Mouse (Mus musculus) R1 (cell line): ENCODE results near the gene Msh5.
A peak's percentile ranks its signal among the peaks of the same experiment; 100 is the strongest.

Source experiments
- DNase-seq: peaks from one replicate; pipeline ENCODE4 v3.0.0-alpha.2; 2018; ENCODE audit warnings: low read depth, low spot score

Gene Msh5

DNA sequence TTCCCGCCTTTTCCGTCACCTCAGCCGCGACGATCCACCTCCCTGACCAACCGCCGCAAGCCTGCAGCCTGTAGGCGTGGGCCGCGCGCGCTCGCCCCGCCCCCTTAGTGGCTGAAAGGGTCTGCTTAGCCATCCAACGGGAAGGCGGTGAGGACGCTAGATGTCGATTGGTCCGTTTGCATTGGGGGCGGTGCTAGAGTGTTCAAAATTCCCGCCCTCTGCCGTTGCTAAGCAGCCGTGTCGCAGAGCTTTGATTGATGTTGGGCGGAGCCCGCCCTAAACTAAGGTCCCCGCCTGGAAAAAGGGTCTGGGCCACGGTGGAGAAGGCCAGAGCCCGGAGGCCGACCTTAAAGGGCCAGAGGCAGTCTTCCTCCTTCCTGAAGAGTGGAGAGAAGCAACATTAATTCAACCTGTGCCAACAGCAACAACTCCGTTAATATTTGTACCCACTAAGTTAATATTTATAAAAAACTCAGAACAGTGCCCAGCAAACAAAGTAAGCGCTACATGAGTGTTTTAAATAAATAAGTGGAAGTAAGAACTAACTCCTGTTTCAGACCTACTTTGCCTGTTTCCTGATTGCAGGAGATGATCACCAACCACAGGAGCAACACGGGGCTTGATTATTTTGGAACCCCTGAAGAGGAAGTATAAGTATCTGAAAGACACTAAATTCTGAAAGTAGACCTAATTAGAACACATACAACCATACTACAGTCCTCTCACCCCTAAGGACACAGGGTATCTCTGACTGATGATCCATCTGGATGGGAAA lies at the start of gene Msh5:
Msh5 (minus strand) TSS at position 65 of the 775 bp plus-strand sequence.
- DNase-seq = peak; percentile 100

DNA sequence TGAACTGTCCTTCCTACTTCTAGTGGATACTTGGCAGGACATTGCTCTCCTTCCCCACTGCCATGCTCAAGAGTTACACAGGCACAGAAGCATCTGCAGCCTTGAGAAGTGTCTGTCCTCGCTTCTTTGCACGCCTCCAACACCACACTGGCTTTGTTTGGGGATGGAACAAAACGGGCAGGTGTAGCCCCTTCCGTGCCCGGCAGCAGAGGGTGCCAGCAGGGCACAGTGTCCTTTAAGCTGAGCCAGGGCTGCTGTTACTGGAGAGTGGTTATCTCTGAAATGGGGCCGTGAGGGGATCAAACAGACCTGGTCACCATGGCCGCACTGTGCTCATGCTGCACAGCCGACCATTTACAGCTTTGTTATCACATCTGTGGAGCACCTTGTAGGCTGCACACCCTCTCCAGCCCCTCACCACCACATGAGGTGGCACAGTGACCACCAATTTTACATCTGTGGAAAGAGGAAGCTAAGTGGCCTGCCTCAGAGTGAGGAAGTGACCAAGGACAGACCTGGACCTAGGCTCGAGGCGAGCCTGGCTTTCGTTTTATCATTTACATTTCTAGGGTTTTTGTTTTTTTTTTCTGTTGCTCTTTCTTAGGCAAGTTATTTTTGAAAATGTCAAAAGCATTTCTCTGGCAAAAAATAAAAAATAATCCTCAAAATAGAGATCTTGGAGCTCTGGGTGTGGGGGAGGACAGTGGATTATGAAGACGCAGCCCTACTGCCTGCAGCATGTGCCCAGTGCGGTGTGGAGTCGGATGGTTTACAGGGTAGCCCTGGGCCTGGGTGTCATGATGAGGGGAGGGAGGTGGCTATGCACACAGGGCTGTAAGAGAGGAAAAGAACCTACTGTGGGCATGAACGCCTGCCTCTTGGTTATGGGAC lies 48.2 kb upstream of the Msh5 start:
- DNase-seq = no peak

DNA sequence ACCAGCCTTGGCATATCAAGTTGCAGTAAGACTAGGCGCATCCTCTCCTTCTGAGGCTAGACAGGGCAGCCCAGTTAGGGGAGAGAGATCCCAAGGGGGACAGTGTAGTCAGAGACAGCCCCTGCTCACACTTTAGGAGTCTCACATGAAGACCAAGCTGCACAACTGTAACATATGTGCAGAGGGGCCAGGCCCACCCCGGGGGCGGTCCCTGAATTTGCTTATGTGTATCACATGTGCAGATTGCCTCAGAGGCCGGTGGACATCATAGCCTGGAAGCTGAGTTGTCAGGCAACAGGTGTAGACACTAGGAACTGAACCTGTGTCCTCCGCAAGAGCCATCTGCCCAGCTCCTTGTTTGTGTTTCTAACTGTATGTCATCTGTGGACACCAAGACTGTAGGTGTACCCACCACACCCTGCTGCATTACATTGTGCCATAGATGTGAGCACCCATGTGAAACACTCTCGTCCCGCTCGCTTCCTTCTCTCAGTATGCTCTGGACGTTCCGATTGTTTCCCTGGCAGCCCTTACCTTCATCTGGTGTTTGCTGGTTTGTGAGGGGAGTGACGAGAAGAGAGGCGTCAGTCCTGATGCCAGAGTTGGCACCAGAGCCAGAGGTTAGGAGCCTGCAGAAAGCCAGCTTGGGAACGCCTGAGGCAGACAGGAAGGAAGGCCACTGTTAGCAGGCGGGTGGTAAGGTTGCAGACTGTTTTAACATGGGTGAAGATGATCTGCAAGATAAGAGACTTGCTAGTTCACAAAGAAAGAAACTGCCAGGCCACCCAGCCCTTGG lies 46.1 kb upstream of the Msh5 start:
- DNase-seq = no peak

DNA sequence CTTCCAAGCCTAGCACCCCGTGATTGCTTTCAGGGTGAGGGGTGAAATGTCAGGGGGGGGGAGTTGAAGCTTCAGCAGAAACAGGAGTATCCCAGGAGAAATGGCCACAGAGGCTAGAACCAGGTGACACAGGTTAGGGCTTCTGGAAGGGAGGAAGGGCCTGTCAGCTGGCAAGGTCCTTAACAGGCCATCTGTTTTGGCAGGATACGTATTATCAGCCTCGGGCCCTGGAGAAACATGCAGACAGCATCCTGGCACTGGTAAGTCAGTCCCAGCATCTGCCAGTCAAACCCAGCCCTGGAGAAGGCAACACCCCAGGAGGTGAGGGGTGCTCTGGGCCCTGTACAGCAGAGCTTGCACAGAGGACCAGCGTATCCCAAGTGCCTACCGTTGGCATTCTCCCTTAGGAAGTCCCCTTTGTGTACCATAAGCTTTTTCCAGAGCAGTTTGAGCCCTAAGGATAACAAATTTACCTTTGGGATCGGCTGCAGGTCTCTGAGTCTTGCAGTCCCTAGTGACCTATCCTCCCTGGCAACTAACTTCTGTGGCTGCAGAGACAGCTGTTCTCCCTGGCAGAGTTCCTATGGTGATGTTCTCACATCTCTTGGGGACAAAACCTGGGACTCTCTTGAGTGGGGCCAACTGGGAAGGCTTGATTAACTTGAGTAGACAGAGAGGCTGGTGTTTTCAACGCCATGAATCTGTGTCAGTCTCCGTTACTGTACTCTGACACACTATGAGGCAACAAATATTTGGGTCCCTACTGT lies 43.8 kb upstream of the Msh5 start:
- no peak for DNase-seq

DNA sequence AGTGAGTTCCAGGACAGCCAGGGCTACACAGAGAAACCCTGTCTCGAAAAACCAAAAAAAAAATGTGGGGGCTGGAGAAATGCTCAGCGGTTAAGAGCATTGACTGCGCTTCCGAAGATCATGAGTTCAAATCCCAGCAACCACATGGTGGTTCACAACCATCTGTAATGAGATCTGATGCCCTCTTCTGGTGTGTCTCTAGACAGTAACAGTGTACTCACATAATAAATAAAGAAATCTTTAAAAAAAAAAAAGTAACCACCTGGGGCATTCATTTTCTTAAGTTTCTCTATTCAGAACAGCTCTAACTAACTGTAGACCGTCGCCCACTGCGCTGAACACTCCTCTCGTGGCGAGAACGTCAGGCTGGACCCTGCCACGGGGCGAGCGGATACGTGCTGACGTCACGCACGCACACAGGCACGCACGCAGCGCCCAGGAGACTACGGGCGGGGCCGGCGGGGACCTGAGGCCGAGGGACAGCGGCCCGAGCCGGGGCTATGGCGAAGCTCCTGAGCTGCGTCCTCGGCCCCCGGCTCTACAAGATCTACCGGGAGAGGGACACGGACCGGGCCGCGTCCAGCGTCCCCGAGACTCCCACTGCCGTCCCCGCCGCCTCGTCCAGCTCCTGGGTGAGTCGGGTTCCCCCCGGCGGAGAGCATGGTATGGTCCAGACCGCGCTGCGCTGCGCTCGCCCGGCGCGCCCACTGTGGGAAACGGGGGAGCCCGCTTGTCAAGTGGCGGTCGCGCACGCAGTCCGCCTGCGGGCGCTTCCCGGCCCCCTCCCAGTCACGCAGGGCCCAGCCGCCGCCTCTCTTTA lies 42.5 kb upstream of the Msh5 start, which contains the start of gene Abhd16a:
Abhd16a (plus strand) TSS at position 439 of the 820 bp plus-strand sequence.
- peak; percentile 95 for DNase-seq

DNA sequence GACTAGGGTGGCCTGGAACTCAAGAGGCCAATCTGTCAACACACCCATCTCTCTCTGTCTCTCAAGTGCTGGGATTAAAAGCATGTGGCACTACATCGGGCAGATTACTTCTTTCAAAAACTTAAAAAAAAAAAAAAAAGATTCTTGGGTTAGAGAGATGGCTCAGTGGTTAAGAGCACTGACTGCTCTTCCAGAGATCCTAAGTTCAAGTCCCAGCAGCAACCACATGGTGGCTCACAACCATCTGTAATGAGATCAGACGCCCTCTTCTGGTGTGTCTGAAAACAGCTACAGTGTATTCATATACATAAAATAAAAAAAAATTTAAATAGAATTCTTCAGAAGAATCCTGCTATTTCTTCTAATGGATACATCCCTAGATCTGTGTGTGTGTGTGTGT lies 41.6 kb upstream of the Msh5 start:
- DNase-seq = peak; percentile 46

DNA sequence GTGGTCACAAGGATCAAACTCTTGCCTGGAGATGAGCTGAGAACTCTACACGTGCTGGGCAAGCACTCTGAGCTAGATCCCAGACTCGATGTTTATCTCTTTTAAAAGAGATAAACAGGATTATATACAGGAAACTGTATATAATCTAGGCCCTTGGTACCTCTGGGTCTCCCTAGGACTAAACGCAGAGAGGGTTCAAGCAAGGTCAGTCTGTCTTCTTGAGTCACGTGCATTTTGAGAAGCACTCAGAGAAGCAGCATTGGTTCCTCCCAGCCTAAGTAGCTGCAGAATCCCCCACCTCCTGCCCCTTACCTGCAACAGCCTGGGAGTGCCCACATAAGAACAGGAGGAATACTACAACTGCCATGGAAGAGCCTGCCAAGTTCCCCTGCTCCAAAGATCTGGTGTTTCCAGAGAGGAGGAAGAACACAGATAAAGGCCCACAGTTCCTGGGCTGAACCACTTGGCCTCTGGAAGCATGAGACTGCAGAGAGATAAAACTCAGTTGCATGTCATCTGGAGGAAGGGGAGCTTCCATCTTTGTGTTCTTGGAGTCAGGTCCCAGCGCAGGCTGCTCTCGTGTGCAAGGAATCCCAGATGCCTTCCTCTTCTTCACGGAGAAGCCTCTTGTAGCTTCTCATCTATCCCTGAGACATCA lies 38.8 kb upstream of the Msh5 start, which contains the start of gene Ly6g6f:
Ly6g6f (minus strand) TSS at position 403 of the 658 bp plus-strand sequence.
- DNase-seq = no peak

DNA sequence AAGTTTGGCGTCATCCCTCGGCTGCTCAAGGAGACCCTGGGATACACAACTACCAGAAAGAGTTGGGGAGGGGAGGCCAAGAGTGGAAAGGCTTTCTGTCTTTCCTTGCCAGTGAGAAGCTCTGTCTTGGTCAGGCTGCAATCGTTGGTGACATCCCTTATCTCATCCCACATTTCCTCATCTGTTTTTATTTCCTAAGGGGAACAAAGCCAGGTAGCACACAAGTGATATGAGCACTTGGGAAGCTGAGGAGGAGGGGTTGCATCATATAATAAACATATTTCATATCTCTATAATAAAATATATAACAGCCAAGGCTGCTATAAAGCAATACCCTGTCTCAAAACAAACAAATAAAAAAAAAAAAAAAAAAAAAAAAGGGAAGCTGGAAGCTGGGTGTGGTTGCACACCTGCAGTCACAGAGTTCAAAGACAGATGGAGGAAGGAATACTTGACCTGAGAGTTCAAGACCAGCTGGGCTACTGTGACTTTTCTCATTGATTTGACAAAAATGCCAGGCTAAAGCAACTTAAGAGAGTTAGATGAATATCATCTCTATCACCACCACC lies 37.5 kb upstream of the Msh5 start:
- DNase-seq = no peak

DNA sequence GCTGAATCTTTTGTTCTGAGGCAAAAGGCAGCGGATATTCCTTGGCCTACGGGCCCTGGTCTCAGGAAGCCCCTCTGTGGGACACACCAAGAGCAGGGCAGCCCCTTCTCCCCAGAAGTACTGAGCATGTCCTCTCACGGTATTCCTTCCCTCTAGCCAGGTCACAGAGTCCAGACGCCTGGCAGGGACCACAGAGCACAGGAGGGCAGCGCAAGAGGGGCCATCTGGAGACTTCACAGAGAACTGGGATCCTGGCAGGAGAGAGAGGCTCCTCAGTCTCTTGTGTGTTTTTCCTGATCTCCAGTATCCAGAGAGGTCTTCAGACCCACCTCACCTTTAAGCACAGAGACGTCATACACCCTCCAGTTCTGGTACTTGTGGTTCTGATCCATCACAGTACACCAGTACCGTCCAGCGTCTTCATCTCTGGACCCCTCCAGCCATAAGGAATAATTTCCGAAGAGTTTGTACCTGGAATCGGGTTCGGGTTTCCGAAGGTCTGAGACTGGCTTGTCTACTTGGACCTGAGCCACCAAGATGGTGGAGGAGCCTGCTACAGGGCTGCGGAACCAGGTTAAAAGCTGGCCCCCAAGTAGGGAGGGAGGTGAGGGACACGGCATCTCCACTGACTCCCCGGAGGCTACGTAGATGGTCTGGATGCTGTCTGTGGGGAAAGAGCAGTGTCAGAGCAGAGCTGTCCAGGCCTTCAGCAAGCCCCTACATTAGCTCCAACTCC lies 36.5 kb upstream of the Msh5 start:
- DNase-seq = no peak

DNA sequence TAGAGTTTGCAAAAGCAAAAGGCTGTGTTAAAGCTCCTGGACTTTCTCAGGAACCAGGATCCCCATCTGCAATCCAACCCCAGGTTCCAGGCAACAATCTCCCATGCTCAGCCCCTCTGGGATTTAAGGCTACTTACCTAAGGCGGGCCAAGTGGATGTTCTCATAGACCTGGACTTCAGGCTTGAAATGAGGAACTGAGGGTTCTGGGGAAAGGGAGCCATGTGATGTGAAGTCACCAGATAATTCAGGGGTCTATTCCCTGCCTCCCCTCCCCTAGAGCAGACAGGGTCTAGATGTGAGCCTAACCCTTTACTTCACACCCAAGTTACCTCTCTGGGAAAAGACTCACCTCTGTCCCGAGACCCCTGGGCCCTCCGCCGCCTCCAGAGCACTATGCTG lies 34.2 kb upstream of the Msh5 start:
- DNase-seq = no peak

DNA sequence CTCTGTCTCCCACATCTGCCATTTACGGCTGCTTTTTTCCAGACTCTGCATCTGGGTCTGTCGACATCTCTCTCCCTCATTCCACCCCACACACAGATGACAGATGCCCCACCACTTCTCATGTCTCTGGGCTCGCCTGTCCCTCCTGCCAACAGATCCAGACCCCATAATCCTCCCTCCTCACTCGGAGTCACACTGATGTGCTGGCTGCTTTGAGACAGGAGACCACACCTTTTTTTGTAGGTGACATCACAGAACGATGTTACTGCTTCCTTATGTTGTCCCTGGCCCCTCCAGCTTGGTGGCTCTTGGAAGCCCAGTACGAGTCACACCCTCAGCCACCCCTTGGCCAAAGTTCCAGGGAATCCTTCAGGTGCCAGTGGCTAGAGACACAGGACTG lies 33.7 kb upstream of the Msh5 start:
- DNase-seq = no peak

DNA sequence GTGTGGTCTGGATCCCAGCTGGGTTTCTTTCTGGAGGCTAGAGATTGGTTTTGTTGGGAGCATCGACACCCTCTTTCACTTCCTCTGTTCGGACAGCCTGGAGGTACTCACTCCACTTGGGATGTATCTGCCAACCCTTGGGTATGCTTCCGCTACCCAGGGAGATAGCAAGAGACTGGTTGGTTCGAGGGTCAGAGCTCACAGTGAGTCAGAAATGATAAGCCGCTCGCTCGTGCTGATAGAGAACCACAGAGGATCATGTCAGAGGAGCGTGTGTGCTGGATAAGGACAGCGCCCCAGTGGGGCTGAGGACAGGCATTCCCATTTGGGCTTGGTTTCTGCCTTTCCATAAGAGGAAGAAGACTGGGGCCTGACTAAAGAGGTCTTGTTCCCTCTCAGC lies 33.2 kb upstream of the Msh5 start:
- no peak for DNase-seq

DNA sequence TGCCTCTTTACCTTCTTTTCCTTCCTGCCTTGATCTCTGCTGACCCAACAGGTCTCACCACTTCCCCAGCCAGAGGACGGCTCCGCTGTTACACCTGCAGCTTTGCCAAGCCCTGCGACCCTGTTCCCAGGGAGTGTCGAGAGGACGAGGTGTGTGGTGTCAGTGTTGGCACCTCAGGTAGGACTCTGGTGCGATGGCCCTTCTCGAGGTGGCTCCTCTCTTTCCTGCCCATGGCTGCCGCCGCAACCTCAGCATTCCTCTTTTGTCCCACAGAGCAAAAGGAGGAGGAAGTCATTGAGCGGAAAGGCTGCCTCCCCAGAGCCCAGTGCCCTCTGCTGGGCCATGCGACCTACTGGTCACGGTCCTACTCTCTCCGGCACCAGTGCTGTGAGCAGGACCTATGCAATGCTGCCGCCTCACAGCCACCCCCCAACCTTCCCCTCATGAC lies 31.3 kb upstream of the Msh5 start, which contains the start of gene Ly6g6d:
Ly6g6d (minus strand) TSS at position 280 of the 448 bp plus-strand sequence.
- no peak for DNase-seq

DNA sequence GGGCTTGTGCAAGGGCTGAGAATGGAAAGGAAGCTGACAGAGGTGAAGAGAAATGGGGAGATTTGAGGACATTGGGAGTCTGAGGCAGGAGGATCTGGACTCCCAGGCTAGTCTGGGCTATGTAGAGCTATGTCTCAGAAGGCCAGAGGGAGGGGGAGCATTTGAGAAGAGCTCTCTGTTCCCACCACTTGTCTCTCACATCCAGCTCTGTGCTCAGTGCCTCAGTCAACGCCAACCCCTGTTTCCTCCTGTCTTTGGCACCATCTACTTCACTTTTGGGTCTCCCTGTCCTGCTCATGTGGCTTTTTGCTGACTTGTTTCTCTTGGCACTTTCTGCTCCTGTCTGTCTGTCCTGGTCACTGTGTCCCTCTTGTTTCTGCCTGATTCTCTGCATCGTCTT lies 30.7 kb upstream of the Msh5 start:
- peak; percentile 40 for DNase-seq

DNA sequence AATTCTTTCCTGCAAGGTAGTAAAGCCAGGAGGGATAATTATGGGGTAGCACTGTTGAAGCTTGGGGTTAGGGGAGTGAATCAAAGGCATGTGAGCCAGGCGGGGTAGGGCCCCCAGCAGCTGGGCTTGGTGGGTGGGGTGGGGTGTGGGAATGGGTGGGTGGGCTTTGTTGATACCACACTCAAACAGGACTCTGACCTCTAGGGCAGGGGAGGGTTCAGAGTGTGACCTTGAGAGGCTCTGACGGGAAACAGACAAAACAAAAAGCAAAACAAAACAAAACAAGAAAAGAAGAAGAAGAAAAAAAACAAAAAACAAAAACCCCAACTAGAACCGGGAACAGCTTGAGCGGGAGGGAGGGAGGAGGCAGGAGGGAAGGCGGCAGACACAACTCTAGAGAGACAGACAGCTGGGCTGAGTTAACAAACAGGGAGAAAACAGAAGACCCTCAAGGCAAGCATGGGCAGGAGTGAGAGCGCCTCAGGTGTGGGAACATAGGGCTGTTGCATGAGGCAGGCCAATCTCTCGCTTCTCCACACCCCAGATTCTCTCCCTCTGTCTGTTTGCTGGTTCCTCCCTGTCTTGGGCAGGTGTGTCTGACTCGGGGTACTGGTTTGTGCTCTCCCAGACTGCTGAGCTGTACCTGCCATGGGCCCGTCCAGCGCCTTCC lies 30.1 kb upstream of the Msh5 start, which contains the start of gene Ly6g6e:
Ly6g6e (plus strand) TSS at position 396 of the 670 bp plus-strand sequence.
- peak; percentile 74 for DNase-seq

DNA sequence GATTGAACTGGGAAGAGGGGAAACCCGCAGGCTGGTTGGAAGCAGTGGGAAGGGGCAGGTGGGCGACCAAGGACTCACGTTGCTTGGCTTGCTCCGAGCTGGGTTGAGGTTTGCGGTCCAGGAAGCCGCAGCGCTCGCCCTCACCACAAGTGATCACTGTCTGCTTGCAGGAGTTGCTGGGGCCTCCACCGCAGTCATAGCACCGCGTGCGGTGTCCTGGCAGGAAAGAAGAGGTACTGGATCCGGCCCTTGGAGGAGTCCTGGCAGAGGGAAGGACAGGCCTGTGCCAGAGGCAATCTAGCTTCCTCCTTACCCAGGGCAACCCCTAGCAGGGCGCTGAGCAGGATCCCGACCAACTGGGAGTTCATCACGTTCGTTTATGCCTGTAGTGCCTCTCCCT lies 27.6 kb upstream of the Msh5 start:
- no peak for DNase-seq

DNA sequence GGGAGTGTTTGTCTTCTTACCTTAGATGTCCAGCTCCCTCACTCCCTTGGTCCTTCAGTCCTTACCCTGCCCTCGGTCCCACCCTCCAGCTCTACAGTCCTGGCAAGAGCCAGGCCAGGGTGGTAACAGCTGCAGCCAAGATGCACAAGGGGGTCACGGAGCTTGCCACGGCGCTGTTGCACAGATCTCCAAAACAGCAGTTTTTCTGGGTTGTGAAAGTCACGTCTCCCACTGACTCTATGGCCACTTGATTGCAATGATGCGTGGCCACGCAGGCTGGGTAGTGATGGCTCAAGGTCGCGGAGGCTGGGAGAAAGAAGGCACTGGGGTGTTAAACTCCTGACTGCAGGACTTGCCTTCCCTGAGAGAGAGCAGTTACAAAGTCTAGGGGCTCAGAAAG lies 24.9 kb upstream of the Msh5 start:
- no peak for DNase-seq
